Mouse (Mus musculus): ENCODE results near the gene Id2. TPM values are rescaled to one million over a fixed set of nuclear protein-coding genes. Genes with fewer than 3 reads are reported as not detected.
A peak's percentile ranks its signal among the peaks of the same experiment; 100 is the strongest.

The Id2 gene
- polyA plus RNA-seq, 1 experiment from 2014 or later: 359 TPM

DNA sequence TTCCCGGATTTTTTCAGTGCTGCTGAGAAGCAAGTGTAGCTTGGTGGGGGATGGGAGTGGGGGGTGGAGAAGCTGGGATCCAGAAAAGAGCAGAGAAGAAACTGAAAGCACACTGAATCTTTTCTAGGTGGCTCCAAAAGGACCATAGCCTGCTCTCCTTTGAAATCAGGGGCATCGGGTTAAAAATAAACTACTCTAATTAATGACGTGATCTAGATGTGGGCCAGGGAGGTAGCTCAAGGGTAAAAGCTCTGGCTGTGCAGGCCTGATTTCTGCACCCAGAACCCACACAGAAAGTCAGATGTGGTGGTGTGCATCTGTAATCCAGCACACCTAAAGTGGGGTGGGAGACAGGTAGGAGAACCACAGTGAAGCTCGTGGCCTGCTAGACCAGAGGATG, 30.7 kb upstream of the Id2 start:
- no peak overlapping the region for H3K9ac ChIP-seq (ENCODE audit: low read length)
- H3K27me3 ChIP-seq (ENCODE audit: control insufficient read depth, insufficient read depth, low read length): no peaks in the 10 kb centered on the region
- no peaks in the 10 kb centered on the region for H3K36me3 ChIP-seq (ENCODE audit: control insufficient read depth, insufficient read depth, low read length)
- H3K4me1 ChIP-seq (ENCODE audit: control insufficient read depth, insufficient read depth, low read length): peaks cover 42% of the 10 kb centered on the region
- H3K4me2 ChIP-seq: no peak overlapping the region
- no peak overlapping the region for H3K4me3 ChIP-seq (ENCODE audit: low read depth, low read length)
- WGBS: 73% methylated on average over 4 of the region's 4 CpGs
- H3K9me3 ChIP-seq (ENCODE audit: control insufficient read depth, low read length): no peaks in the 10 kb centered on the region
- H3K27ac ChIP-seq (ENCODE audit: low read depth, low read length): no peak overlapping the region
- no peak for DNase-seq (ENCODE audit: low spot score, missing footprints)
- no peak for ATAC-seq (ENCODE audit: low FRiP score)

DNA sequence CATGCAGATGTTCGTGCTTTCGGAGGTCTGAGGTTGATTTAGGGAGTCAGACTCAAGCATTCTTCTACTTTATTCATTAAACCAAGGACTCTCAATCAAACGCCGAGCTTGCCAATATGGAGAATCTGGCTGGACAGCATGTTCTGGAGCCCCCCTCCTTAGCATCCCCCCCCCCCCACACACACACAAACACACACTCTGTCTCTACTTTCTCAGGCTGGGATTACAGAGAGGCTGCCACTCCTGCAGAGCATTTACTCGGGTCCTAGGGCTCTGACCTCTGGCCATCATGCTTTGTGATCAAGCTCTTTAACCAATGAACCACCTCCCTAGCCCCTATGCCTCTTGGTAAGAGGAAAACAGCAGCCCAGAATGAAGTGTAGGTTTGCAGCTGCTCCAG, 29.3 kb upstream of the Id2 start:
- ATAC-seq (ENCODE audit: low FRiP score) (no peak), DNase-seq (ENCODE audit: low spot score, missing footprints) (peak; percentile 88)
- Histone ChIP-seq H3K4me1 (ENCODE audit: control insufficient read depth, insufficient read depth, low read length) (peaks cover 45% of the 10 kb centered on the region), H3K9ac (ENCODE audit: low read length) (peak overlapping the region; percentile 57), H3K27ac (ENCODE audit: low read depth, low read length) (peak overlapping the region; percentile 93), H3K4me2 (peak overlapping the region; percentile 37), H3K36me3 (ENCODE audit: control insufficient read depth, insufficient read depth, low read length) (no peaks in the 10 kb centered on the region), H3K4me3 (ENCODE audit: low read depth, low read length) (no peak overlapping the region), H3K27me3 (ENCODE audit: control insufficient read depth, insufficient read depth, low read length) (no peaks in the 10 kb centered on the region), H3K9me3 (ENCODE audit: control insufficient read depth, low read length) (no peaks in the 10 kb centered on the region)
- WGBS: 37% methylated on average over 5 of the region's 5 CpGs

DNA sequence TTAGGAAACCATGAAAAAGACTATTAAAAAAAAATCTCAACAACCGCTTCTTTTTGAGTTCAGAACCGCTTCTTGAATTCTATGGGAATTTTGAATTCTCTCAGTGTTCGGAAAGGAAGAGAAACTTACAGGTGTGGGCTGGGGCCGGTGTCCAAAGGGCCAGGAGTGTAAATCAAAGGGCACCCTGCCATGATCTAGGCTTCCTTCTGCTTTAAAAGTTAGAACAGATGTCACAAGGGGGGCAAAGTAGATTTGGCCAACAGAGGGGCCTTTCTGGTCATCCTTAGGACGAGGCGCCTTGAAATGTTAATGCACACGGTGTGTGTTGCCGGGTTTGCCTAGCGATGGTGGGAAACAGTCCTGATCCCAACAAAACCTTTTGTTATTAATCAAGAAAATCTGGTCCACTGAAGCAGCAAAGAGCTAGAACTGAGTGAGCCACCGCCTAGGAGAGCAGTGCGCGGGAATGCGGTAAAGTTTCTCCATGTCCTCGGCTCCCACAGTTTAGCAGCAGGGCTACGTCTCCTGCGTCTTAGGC, 28.4 kb upstream of the Id2 start:
- no peaks in the 10 kb centered on the region for H3K9me3 ChIP-seq (ENCODE audit: control insufficient read depth, low read length)
- peak overlapping the region; percentile 11 for H3K4me3 ChIP-seq (ENCODE audit: low read depth, low read length)
- H3K4me2 ChIP-seq: peak overlapping the region; percentile 37
- ATAC-seq (ENCODE audit: low FRiP score) (peak; percentile 20; the same call in 1 of the 2 replicates), DNase-seq (ENCODE audit: low spot score, missing footprints) (peak; percentile 95)
- peaks cover 45% of the 10 kb centered on the region for H3K4me1 ChIP-seq (ENCODE audit: control insufficient read depth, insufficient read depth, low read length)
- no peaks in the 10 kb centered on the region for H3K36me3 ChIP-seq (ENCODE audit: control insufficient read depth, insufficient read depth, low read length)
- 4% methylated on average over 16 of the region's 16 CpGs for WGBS
- peak overlapping the region; percentile 57 for H3K9ac ChIP-seq (ENCODE audit: low read length)
- no peaks in the 10 kb centered on the region for H3K27me3 ChIP-seq (ENCODE audit: control insufficient read depth, insufficient read depth, low read length)
- peak overlapping the region; percentile 93 for H3K27ac ChIP-seq (ENCODE audit: low read depth, low read length)

DNA sequence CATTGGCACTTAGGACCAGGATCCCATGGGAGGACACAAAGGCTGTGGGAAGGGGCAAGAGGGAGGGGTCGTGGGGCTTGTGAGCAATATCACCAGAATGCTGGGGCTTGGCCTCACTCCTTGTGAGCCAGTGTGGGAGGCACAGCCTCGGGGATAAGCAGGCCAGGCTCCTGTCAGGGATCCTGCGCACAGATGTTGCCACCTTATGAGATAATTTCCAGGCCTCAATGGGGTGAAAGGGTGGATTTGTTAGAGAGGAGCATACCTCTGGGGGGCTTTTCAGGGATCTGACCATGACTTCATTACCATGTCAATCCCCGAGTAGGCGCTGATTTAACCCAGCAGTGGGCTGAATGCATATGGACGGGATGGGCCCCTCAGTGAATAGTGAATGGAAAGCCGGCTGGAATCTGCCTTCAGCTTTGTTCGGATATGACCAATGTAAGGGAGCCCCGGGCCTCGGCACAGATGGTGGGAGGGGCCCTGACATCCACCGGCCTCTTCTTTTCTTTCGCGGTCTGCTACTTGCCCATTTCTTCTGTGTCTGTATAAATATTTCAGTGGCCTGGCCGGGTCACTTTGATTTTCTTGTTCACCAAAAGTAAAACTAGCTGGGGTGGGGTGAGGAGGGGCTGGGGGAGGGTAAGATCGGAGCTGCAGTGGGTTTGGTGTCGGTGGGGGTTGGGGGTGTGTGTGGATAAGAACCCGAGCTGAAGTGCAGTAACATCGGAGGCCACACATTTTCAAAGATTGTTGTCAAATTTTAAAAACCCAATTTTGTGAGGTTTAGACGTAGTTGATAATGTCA, 27.7 kb upstream of the Id2 start:
- WGBS: 2% methylated on average over 19 of the region's 19 CpGs
- Histone ChIP-seq H3K27me3 (ENCODE audit: control insufficient read depth, insufficient read depth, low read length) (no peaks in the 10 kb centered on the region), H3K9me3 (ENCODE audit: control insufficient read depth, low read length) (no peaks in the 10 kb centered on the region), H3K27ac (ENCODE audit: low read depth, low read length) (peak overlapping the region; percentile 93), H3K36me3 (ENCODE audit: control insufficient read depth, insufficient read depth, low read length) (no peaks in the 10 kb centered on the region), H3K4me3 (ENCODE audit: low read depth, low read length) (peak overlapping the region; percentile 11; the same call in 1 of the 2 replicates), H3K4me1 (ENCODE audit: control insufficient read depth, insufficient read depth, low read length) (peaks cover 44% of the 10 kb centered on the region), H3K9ac (ENCODE audit: low read length) (peak overlapping the region; percentile 57; the same call in 1 of the 2 replicates), H3K4me2 (peak overlapping the region; percentile 37; the same call in 1 of the 2 replicates)
- peak; percentile 95 for ATAC-seq (ENCODE audit: low FRiP score)
- DNase-seq (ENCODE audit: low spot score, missing footprints): peak; percentile 97

DNA sequence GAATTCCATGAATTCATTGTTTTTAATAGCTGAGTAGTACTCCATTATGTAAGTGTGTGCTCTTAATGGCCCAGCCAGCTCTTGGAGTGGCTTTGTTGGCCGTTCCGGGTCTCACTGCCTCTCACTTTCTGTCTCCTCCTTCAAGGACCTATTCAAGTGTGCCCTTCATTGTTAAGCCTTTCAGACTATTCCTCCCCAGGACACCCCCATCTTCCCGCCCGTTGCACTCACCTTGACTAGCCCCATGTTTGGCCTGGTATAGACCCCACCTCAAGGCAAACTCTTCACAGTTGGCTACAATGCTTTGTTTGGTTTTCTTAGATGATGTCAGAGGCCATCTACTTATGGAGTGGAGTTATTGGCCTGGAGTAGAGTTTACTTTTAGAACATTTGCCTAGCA, 23.8 kb upstream of the Id2 start:
- H3K27ac ChIP-seq (ENCODE audit: low read depth, low read length): no peak overlapping the region
- 85% methylated on average over 4 of the region's 4 CpGs for WGBS

DNA sequence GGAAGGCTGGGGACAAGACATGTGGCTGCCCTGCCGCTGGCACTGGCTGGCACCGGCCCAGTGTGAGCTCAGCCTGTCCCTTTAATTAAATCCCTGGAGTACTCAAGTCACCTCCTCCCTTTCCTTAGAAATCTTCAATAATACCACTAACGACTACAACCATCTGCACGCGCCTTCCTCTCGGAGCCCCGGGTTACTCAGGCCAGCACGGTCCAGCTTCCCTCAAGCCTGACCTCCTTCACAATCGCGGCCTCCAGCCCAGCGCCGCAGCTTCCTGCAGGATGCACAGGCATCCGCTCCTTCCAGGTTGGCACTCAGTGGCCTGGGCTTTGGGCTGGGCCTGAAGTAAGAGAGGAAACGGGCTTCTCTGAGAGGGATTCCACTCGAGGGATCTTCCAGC, 22.3 kb upstream of the Id2 start:
- no peak for ATAC-seq (ENCODE audit: low FRiP score)
- DNase-seq (ENCODE audit: low spot score, missing footprints): no peak
- H3K4me2 ChIP-seq: no peak overlapping the region
- no peaks in the 10 kb centered on the region for H3K27me3 ChIP-seq (ENCODE audit: control insufficient read depth, insufficient read depth, low read length)
- no peaks in the 10 kb centered on the region for H3K9me3 ChIP-seq (ENCODE audit: control insufficient read depth, low read length)
- no peak overlapping the region for H3K4me3 ChIP-seq (ENCODE audit: low read depth, low read length)
- H3K9ac ChIP-seq (ENCODE audit: low read length): peak overlapping the region; percentile 9; the same call in 1 of the 2 replicates
- WGBS: 47% methylated on average over 15 of the region's 15 CpGs
- no peak overlapping the region; the same call in 1 of the 2 replicates for H3K27ac ChIP-seq (ENCODE audit: low read depth, low read length)
- peaks cover 20% of the 10 kb centered on the region for H3K4me1 ChIP-seq (ENCODE audit: control insufficient read depth, insufficient read depth, low read length)
- no peaks in the 10 kb centered on the region for H3K36me3 ChIP-seq (ENCODE audit: control insufficient read depth, insufficient read depth, low read length)

More for the DNA sequence above, 23.8 kb upstream of the Id2 start:
- DNase-seq (ENCODE audit: low spot score, missing footprints): no peak
- no peak overlapping the region for H3K4me3 ChIP-seq (ENCODE audit: low read depth, low read length)
- H3K9ac ChIP-seq (ENCODE audit: low read length): no peak overlapping the region
- H3K9me3 ChIP-seq (ENCODE audit: control insufficient read depth, low read length): no peaks in the 10 kb centered on the region
- no peaks in the 10 kb centered on the region for H3K36me3 ChIP-seq (ENCODE audit: control insufficient read depth, insufficient read depth, low read length)
- H3K27me3 ChIP-seq (ENCODE audit: control insufficient read depth, insufficient read depth, low read length): no peaks in the 10 kb centered on the region
- ATAC-seq (ENCODE audit: low FRiP score): no peak
- H3K4me2 ChIP-seq: no peak overlapping the region
- peaks cover 27% of the 10 kb centered on the region for H3K4me1 ChIP-seq (ENCODE audit: control insufficient read depth, insufficient read depth, low read length)

DNA sequence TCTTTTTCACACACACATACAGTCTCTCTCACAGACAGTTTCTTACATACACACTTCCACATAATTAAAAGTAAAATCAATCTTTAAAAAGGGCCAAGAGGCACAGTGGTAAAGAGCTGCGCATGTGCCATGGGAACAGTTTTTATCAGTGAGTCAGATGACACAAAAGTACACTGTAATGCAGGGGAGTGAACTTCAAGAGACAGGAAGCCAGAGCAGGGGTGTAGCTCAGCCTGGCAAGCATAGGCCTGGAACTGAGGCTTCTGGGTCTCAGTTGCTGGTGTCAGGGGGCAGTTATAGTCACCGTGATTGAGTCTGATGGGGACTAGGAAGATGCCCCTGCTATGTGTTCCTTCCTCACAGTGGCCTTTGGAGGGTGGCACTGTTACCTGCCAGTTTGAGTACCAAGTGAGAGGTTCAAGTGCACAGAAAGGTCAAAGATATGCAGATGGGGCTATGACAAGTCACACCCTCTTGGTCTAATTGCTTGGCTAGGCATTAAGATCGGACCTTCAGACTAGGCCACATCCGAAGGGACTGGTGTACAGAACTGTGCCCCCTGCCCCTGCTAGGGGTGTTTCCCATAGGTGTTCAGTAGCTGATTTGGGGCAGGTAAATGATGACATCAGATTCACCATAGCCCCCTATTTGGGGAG, 21.0 kb upstream of the Id2 start:
- Histone ChIP-seq H3K27me3 (ENCODE audit: control insufficient read depth, insufficient read depth, low read length) (no peaks in the 10 kb centered on the region), H3K4me3 (ENCODE audit: low read depth, low read length) (no peak overlapping the region), H3K9ac (ENCODE audit: low read length) (no peak overlapping the region), H3K27ac (ENCODE audit: low read depth, low read length) (no peak overlapping the region), H3K9me3 (ENCODE audit: control insufficient read depth, low read length) (no peaks in the 10 kb centered on the region), H3K4me2 (no peak overlapping the region), H3K36me3 (ENCODE audit: control insufficient read depth, insufficient read depth, low read length) (no peaks in the 10 kb centered on the region), H3K4me1 (ENCODE audit: control insufficient read depth, insufficient read depth, low read length) (peaks cover 8% of the 10 kb centered on the region)
- WGBS: 94% methylated on average over 4 of the region's 4 CpGs
- no peak for DNase-seq (ENCODE audit: low spot score, missing footprints)
- no peak for ATAC-seq (ENCODE audit: low FRiP score)

DNA sequence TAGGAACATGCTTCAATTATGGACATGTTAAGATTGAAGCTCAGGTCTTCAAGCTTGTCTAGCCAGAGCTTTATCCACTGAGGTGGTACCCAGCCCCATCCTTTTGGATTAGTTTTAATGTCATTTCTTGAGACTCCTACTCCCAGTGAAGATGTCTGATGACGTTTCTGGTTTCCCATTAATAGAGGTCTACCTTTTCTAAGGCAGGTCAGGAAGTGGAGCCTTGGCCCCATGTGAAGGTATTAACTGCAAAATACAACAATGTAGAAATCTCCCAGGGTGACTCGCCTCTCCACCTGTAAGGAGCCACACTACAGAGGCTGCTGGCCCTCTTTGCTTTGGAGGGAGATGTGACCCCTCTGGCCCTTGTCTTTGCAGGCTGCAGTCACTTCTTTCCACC, 19.2 kb upstream of the Id2 start:
- no peak overlapping the region for H3K27ac ChIP-seq (ENCODE audit: low read depth, low read length)

DNA sequence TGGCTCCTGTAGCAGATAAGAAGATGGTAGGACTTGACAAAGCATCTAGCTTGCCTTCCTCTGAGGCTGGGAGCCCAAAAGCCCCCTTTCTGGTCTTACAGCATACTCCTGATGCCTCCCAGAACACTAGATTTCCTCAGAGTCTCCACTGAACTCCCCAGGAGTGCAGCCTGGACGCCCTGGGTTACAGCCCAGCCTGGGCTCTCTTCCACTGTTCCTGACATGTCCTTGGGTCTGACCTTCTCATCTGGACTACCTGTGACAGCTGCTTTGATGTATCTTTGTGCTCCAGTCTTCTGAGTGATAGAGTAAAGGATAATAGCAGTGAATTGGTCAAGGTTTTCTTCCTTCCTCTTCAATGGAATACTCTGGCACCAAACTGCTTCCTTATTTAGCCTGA, 17.5 kb upstream of the Id2 start:
- H3K4me2 ChIP-seq: no peak overlapping the region
- 79% methylated on average over 1 of the region's 1 CpGs for WGBS
- peaks cover 5% of the 10 kb centered on the region; the same call in 1 of the 2 replicates for H3K9me3 ChIP-seq (ENCODE audit: control insufficient read depth, low read length)
- no peak overlapping the region for H3K4me3 ChIP-seq (ENCODE audit: low read depth, low read length)
- no peak overlapping the region for H3K9ac ChIP-seq (ENCODE audit: low read length)
- H3K27me3 ChIP-seq (ENCODE audit: control insufficient read depth, insufficient read depth, low read length): no peaks in the 10 kb centered on the region
- no peaks in the 10 kb centered on the region for H3K36me3 ChIP-seq (ENCODE audit: control insufficient read depth, insufficient read depth, low read length)
- no peak for ATAC-seq (ENCODE audit: low FRiP score)
- no peak overlapping the region for H3K27ac ChIP-seq (ENCODE audit: low read depth, low read length)
- peaks cover 4% of the 10 kb centered on the region for H3K4me1 ChIP-seq (ENCODE audit: control insufficient read depth, insufficient read depth, low read length)
- DNase-seq (ENCODE audit: low spot score, missing footprints): no peak

More for the DNA sequence above, 19.2 kb upstream of the Id2 start:
- Histone ChIP-seq H3K4me3 (ENCODE audit: low read depth, low read length) (no peak overlapping the region), H3K9me3 (ENCODE audit: control insufficient read depth, low read length) (peaks cover 5% of the 10 kb centered on the region; the same call in 1 of the 2 replicates), H3K9ac (ENCODE audit: low read length) (no peak overlapping the region), H3K4me1 (ENCODE audit: control insufficient read depth, insufficient read depth, low read length) (peaks cover 6% of the 10 kb centered on the region), H3K27me3 (ENCODE audit: control insufficient read depth, insufficient read depth, low read length) (no peaks in the 10 kb centered on the region), H3K36me3 (ENCODE audit: control insufficient read depth, insufficient read depth, low read length) (no peaks in the 10 kb centered on the region), H3K4me2 (no peak overlapping the region)
- ATAC-seq (ENCODE audit: low FRiP score): no peak
- 83% methylated on average over 2 of the region's 2 CpGs for WGBS
- no peak for DNase-seq (ENCODE audit: low spot score, missing footprints)

All from midbrain, embryonic 11.5 days (tissue).